Mouse (Mus musculus) liver, postnatal 0 days (tissue): ENCODE results near the gene 4930562C15Rik.

Source experiments
- CTCF ChIP-seq: sonication (generic); IDR thresholded peaks from 2 replicates; pipeline ENCODE4 v1.5.1; 2016; ENCODE audit warnings: antibody characterized with exemption, low read depth
- EP300 ChIP-seq: IDR thresholded peaks from 2 replicates; pipeline ENCODE4 v1.6.1; 2016; ENCODE audit warnings: antibody characterized with exemption, low read depth, mild to moderate bottlenecking

DNA sequence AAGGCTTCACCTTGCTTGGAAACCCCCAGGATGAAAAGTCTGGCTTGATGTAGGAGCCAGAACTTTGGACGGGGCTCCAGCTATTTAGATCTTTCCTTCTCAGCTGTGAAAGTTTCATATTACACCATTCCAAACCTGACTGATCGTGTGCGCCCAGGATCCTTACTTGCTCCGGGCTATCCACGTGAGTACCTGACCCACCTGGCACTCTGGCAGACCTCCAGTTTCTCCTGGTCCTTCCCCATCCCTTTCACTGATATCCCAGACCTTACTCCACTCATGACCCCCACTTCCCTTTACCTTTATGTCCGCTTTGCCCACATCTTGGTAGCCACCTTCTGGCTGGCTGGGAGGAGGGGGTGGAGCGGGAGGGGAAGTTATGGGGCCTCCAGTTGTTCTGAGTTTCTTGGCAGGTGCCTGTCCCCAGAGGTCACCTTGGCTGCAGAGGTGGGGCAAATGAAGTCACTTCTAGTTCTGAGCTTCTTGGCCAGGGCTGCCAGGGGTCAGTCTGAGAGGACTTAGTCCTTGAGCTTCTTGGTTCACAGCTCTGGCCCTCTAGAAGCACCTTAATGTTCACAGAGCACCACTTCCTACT is 31.0 kb downstream of the 4930562C15Rik start:
- TF ChIP-seq CTCF (no peak), EP300 (no peak)
